Mouse (Mus musculus) C2C12 (cell line): ENCODE measurements around the gene Fkbp14. TPM values are rescaled to one million over a fixed set of nuclear protein-coding genes. Genes with fewer than 3 reads are reported as not detected.

Source experiments
- H3K27me3 ChIP-seq: one replicate; pipeline ENCODE4 v1.6.1; 2011; ENCODE audit not compliant: control insufficient read depth, insufficient read depth, insufficient read length
- H3K36me3 ChIP-seq: one replicate; pipeline ENCODE4 v1.6.1; 2011; ENCODE audit not compliant: control insufficient read depth, insufficient read depth
- H3K4me3 ChIP-seq: one replicate; pipeline ENCODE4 v1.5.1; 2011; ENCODE audit warnings: mild to moderate bottlenecking, control low read depth; ENCODE audit not compliant: poor library complexity, insufficient read depth, severe bottlenecking
- H3K79me2 ChIP-seq: one replicate; pipeline ENCODE4 v1.6.1; 2011; ENCODE audit not compliant: control insufficient read depth, insufficient read depth
- H3K79me3 ChIP-seq: one replicate; pipeline ENCODE4 v1.6.1; 2011; ENCODE audit warnings: low read depth, control low read depth
- H3ac ChIP-seq: one replicate; pipeline ENCODE3; 2011; ENCODE audit warnings: low read depth; ENCODE audit not compliant: control insufficient read depth, insufficient read length
- CEBPB ChIP-seq: IDR thresholded peaks from one replicate; pipeline ENCODE4 v1.6.1; 2011; ENCODE audit warnings: low read depth, mild to moderate bottlenecking, control low read depth, moderate library complexity
- CTCF ChIP-seq: IDR thresholded peaks from one replicate; pipeline ENCODE4 v1.5.1; 2011; ENCODE audit not compliant: control insufficient read depth, insufficient read depth, insufficient read length
- FOSL1 ChIP-seq: IDR thresholded peaks from one replicate; pipeline ENCODE4 v1.8.0; 2011; ENCODE audit warnings: mild to moderate bottlenecking, low read length; ENCODE audit not compliant: poor library complexity, insufficient read depth, severe bottlenecking
- MAX ChIP-seq: IDR thresholded peaks from one replicate; pipeline ENCODE4 v1.6.1; 2011; ENCODE audit warnings: mild to moderate bottlenecking, control low read depth
- MYOD1 ChIP-seq: IDR thresholded peaks from one replicate; pipeline ENCODE4 v1.6.1; 2011; ENCODE audit warnings: low read depth; ENCODE audit not compliant: control insufficient read depth, insufficient read length
- MYOG ChIP-seq: IDR thresholded peaks from one replicate; pipeline ENCODE4 v1.6.1; 2011; ENCODE audit not compliant: control insufficient read depth, insufficient read length; ENCODE audit errors: extremely low read depth
- USF1 ChIP-seq: IDR thresholded peaks from one replicate; pipeline ENCODE4 v1.6.1; 2011; ENCODE audit warnings: low read depth, mild to moderate bottlenecking, control low read depth, moderate library complexity
- polyA plus RNA-seq: library from polyadenylated mRNA; unstranded; fragments of >200 nt; fragmentation: generic; extraction: Trizol; gene quantifications from one replicate; pipeline ENCODE4 v1.2.1, GENCODE M21; 2012; ENCODE audit warnings: missing spikeins

The Fkbp14 gene
- polyA plus RNA-seq, 1 experiment: 5.0 TPM

- Histone ChIP-seq H3K79me2 (no peaks in the 10 kb centered on the region), H3K4me3 (no peak overlapping the region), H3K27me3 (no peaks in the 10 kb centered on the region), H3ac (no peak overlapping the region), H3K36me3 (peaks cover 23% of the 10 kb centered on the region), H3K79me3 (no peaks in the 10 kb centered on the region)
- TF ChIP-seq MYOG: no peak
- no peak for TF ChIP-seq CEBPB
- no peak for TF ChIP-seq MYOD1
- no peak for TF ChIP-seq FOSL1
Observed at GRCm38 (mm10) chr6:54628381-54628780, 31.3 kb upstream of the Fkbp14 start.

GRCm38 (mm10) chr6:54620357-54620756 is 23.2 kb upstream of the Fkbp14 start:
- Histone ChIP-seq H3K4me3 (no peak overlapping the region), H3K27me3 (no peaks in the 10 kb centered on the region), H3K79me3 (no peaks in the 10 kb centered on the region), H3ac (no peak overlapping the region), H3K79me2 (no peaks in the 10 kb centered on the region), H3K36me3 (peaks cover 20% of the 10 kb centered on the region)
- TF ChIP-seq MYOD1 (no peak), FOSL1 (no peak), CTCF (no peak), USF1 (no peak), MAX (no peak)

- no peaks in the 10 kb centered on the region for H3K79me3 ChIP-seq
- H3K27me3 ChIP-seq: no peaks in the 10 kb centered on the region
- TF ChIP-seq MYOG (no peak), FOSL1 (no peak), CEBPB (no peak), MAX (no peak), USF1 (no peak), MYOD1 (no peak), CTCF (no peak)
- H3K4me3 ChIP-seq: no peak overlapping the region
- H3ac ChIP-seq: no peak overlapping the region
- H3K79me2 ChIP-seq: no peaks in the 10 kb centered on the region
- H3K36me3 ChIP-seq: peaks cover 12% of the 10 kb centered on the region
Observed at GRCm38 (mm10) chr6:54619530-54619929, 22.4 kb upstream of the Fkbp14 start.

GRCm38 (mm10) chr6:54617363-54617762 is 20.3 kb upstream of the Fkbp14 start:
- TF ChIP-seq CTCF (no peak), MYOG (no peak), CEBPB (no peak), MYOD1 (no peak), MAX (no peak), USF1 (no peak), FOSL1 (no peak)
- Histone ChIP-seq H3K36me3 (peaks cover 8% of the 10 kb centered on the region), H3K79me3 (no peaks in the 10 kb centered on the region), H3K4me3 (no peak overlapping the region), H3ac (no peak overlapping the region), H3K79me2 (no peaks in the 10 kb centered on the region), H3K27me3 (no peaks in the 10 kb centered on the region)

- Histone ChIP-seq H3K36me3 (no peaks in the 10 kb centered on the region), H3K79me3 (no peaks in the 10 kb centered on the region), H3K4me3 (no peak overlapping the region), H3K27me3 (no peaks in the 10 kb centered on the region), H3ac (no peak overlapping the region), H3K79me2 (peaks cover 13% of the 10 kb centered on the region)
- no peak for TF ChIP-seq USF1
- no peak for TF ChIP-seq MAX
- no peak for TF ChIP-seq CTCF
- no peak for TF ChIP-seq MYOG
- no peak for TF ChIP-seq FOSL1
- TF ChIP-seq MYOD1: no peak
- TF ChIP-seq CEBPB: no peak
Observed at GRCm38 (mm10) chr6:54606241-54606640, 9.1 kb upstream of the Fkbp14 start.

- peaks cover 7% of the 10 kb centered on the region for H3K79me2 ChIP-seq
- no peak for TF ChIP-seq MYOD1
- TF ChIP-seq CEBPB: no peak
- no peak for TF ChIP-seq FOSL1
- no peak for TF ChIP-seq MAX
- no peak for TF ChIP-seq USF1
- no peak for TF ChIP-seq CTCF
- TF ChIP-seq MYOG: no peak
- no peak overlapping the region for H3ac ChIP-seq
- no peaks in the 10 kb centered on the region for H3K79me3 ChIP-seq
- no peaks in the 10 kb centered on the region for H3K27me3 ChIP-seq
- no peaks in the 10 kb centered on the region for H3K36me3 ChIP-seq
- no peak overlapping the region for H3K4me3 ChIP-seq
Observed at GRCm38 (mm10) chr6:54604001-54604715, 7.0 kb upstream of the Fkbp14 start.

GRCm38 (mm10) chr6:54602891-54603290 is 5.8 kb upstream of the Fkbp14 start:
- Histone ChIP-seq H3K27me3 (no peaks in the 10 kb centered on the region), H3K79me3 (no peaks in the 10 kb centered on the region)
- no peak for TF ChIP-seq FOSL1
- no peak for TF ChIP-seq USF1
- TF ChIP-seq MAX: no peak
- TF ChIP-seq MYOD1: no peak
- TF ChIP-seq CTCF: no peak
- no peak for TF ChIP-seq MYOG
- no peak for TF ChIP-seq CEBPB

More at GRCm38 (mm10) chr6:54602891-54603290, 5.8 kb upstream of the Fkbp14 start:
- Histone ChIP-seq H3K79me2 (peaks cover 4% of the 10 kb centered on the region), H3ac (no peak overlapping the region), H3K4me3 (no peak overlapping the region), H3K36me3 (no peaks in the 10 kb centered on the region)
